Mouse (Mus musculus): ENCODE data around the gene Efr3b.
"Not testable (repeated sequence)": the region's sequence is repeated elsewhere in the genome, so short reads cannot be mapped to it uniquely, and the experiment has no call there.

Gene Efr3b

DNA sequence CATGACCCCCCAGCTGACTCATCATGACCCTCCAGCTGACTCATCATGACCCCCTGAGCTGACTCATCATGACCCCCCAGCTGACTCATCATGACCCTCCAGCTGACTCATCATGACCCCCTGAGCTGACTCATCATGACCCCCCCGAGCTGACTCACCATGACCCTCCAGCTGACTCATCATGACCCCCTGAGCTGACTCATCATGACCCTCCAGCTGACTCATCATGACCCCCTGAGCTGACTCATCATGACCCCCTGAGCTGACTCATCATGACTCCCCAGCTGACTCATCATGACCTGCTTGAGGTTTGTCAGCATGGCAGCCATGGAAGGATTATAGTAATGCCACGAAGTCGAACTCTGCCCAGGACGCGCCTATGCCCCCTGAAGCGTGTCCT, 65.5 kb downstream of the Efr3b start:
- not testable (repeated sequence) for DNase-seq

DNA sequence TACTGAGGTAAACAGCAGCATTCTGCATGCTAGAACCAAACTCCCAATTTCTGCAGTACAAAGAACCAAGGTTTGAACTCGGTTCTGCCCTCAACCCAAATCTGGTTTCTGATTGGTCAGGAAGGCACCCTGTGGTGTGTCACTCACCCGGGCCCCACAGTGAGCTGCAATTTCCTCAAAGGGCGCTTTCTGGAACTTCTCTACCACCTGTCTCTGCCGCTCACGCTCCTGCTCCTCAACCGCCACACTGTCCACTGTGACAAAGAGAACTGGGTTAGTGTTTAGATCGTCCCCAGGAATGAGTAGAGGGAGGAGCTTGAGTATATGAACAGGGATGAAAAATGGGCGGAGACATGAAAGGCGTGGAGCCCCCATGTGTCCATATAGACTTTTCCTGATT, 70.3 kb downstream of the Efr3b start:
- no peak for DNase-seq

DNA sequence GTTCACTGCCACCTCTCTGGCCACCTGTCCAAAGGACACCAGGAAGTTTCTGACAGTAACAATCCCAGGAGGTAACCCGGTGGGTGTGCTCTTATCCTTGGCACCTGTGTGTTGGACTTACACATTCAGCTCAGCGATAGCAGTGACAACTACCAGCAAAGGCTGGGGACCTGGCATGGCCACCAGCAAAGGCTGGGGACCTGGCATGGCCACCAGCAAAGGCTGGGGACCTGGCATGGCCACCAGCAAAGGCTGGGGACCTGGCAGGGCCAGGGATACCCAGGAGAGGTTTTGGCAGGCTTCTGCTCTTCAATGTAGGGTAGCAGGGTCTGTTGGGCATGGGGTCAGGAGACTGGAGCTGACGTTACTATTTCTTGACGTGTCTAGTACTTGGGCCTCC, 71.5 kb downstream of the Efr3b start:
- DNase-seq = no peak

DNA sequence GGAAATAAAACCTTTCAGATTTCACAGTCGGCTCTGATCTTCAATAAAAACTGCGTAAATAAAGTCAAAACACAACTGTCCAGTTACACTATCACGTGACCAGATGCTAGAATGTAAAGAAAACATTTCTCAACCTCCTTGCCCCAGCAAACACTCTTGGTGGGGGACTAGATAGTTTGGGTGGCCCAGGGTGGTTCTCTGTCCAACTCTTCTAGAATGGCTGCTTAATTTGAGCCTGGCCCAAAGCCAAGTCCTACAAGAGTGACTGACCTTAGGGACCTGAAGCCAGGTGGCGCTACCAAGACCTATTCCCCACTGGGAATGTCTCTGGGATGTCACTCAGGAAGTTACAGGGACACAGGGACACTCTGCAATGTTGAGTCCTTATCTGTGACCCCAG, 78.2 kb downstream of the Efr3b start:
- peak in 1 of 2 experiments; percentile 6 for DNase-seq

DNA sequence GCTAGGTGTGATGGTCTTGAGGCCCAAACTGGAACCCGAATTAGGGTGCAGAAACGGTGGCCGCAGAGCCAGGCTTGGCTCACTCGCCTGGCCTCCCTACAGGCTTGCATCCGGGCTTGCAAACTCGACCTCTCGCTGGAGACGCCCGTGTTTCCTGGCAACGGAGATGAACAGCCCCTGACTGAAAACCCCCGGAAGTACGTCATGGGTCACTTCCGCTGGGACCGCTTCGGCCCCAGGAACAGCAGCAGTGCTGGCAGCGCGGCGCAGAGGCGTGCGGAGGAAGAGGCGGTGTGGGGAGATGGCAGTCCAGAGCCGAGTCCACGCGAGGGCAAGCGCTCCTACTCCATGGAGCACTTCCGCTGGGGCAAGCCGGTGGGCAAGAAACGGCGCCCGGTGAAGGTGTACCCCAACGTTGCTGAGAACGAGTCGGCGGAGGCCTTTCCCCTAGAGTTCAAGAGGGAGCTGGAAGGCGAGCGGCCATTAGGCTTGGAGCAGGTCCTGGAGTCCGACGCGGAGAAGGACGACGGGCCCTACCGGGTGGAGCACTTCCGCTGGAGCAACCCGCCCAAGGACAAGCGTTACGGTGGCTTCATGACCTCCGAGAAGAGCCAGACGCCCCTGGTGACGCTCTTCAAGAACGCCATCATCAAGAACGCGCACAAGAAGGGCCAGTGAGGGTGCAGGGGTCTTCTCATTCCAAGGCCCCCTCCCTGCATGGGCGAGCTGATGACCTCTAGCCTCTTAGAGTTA, 78.7 kb downstream of the Efr3b start:
- DNase-seq = peak; percentile 88 to 92

DNA sequence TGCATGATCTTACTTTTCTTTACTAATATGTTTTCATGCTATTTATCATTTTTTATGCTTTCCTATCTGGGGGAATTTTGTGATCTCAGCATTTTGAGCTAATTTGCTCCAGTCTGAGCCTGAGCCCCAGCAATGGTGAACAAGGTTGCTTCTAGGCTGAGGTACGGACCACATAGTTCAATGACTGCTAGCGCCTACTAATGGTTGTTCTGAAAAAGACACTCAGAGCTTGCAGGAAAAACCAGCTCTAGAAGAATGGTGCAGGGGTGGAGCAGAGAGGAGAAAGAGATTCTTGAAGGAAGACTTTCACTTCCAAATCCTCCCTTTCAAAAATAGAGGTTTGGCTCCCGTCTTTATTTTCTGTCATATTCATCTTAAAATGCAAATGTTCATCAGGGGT, 82.4 kb downstream of the Efr3b start:
- DNase-seq = no peak

DNA sequence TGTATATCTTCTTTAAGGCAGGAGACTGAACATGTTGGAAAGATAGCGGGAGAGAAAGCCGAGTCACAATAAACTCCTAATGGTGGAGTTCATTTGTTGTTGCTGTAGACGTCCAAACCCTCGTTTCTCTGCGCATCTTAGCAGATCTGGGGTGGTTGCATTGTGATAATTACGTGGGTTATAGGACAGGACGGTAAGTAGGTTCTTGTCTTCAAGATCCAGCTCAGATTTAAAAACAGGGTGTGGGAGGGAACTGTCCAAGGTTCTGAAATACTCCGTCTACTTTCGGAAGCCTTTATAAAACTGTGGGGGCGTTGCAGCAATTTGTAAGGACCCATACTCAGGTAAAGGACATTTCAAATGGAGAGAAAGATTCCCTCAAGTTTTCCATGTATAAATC, 83.3 kb downstream of the Efr3b start:
- DNase-seq = no peak

DNA sequence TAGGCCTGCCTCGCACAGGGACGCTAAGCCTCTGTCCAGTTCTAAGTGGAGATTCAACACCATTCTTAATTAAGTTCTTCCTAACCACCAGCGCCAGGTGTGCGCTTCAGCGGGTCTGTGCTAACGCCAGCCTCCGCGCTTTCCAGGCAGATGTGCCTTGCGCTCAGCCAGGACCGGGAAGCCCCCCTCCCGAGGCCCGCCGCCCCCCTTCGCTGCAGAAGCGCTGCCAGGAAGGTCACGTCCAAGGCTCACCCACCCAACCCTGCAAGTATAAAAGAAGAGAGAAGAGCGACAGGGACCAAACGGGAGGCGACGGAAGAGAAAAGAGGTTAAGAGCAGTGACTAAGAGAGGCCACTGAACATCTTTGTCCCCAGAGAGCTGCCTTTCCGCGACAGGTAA, 84.1 kb downstream of the Efr3b start, which contains the start of gene Pomc:
Gene Pomc (plus strand): TSS at position 301 of the 400 bp plus-strand sequence.
- DNase-seq = no peak

DNA sequence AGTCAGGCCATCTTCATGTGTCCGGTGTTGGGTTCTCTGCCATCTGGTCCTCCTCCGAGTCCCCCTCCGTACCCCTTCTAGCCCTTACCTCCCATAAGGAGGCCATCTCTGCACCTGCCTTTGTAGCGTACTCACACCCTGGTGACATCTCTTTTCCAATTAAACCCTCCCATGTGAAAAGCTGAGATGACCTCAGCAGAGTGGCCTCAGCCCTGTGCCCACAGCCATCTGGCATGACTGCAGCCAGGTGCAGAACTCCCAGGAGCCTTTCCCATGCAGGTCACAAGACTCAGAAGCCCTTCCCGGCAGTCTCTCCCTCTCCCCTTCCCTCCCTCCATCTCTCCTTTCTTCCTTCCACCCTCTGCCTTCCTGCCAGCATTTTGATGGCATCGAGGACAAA, 91.2 kb downstream of the Efr3b start:
- no peak for DNase-seq

DNA sequence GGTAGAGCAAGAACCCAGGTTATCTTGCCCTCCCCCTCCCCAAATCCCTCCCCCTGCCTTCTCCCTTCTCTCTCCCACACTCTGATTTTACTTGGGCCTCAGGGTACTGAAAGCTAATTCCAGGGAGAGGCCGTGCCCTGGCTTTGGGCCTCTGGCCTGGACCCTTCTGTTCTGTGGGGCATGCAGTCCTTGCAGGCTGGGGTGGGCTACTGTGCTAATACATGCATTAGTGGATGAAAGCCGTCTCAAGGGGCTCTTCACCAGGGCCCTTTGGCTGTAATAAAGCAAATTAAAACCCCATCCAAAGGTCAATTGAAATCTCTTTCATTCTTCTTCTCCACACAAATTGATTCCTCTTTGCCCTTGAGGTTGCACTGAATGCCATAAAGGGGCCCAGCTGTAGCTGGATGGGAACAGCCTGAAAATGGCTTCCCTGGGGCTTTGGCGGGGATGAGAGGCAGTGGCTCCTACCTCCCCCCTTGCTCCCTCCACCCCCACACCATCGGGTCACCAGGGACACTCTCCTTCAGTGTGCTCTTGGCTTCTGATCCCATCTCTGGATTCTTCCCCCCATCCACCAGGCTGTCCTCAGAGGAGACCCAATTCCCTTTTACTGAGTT, 94.2 kb downstream of the Efr3b start:
- no peak for DNase-seq

DNA sequence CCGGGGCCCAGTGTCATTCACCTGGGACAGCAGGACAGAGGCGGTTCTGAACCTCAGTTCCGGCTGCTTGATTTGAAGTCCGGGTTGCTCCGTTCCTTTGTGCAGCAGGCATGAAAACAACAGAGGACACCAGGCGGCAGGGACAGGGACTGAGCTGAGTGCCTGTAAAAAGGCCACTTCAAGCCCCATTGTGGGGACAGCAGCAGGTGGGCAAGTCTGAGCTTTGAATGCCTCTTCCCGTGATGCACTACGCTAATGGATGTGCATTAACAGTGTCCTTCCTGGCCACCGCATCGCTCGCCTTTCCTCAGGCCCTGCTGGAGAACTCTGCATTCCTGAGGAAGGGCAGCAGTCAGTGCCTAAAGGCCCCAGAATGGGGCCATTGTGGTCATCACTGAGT, 96.7 kb downstream of the Efr3b start:
- no peak for DNase-seq

DNA sequence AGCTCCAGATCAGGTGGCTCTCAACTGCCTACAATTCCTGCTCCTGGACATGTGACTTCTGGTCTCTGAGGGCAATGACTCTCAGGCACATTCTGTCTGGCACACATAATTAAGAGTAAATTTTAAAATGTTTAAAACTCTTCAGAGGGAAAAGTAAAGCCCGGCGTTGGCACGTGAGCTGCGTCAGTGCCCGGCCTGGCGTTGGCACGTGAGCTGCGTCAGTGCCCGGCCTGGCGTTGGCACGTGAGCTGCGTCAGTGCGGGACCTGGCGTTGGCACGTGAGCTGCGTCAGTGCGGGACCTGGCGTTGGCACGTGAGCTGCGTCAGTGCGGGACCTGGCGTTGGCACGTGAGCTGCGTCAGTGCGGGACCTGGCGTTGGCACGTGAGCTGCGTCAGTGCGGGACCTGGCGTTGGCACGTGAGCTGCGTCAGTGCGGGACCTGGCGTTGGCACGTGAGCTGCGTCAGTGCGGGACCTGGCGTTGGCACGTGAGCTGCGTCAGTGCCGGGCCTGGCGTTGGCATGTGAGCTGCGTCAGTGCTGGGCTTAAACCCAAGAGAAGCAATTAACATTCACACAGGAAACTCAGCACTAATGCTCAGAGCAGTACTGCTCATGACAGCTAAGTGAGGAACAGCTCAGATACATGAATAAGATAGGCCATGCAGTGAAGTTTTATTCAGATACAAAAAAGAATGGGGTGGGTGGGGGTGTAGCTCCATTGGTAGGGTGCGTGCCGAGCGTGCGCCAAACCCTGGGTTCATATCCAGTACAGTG, 108.4 kb downstream of the Efr3b start:
- DNase-seq = not testable (repeated sequence)

DNA sequence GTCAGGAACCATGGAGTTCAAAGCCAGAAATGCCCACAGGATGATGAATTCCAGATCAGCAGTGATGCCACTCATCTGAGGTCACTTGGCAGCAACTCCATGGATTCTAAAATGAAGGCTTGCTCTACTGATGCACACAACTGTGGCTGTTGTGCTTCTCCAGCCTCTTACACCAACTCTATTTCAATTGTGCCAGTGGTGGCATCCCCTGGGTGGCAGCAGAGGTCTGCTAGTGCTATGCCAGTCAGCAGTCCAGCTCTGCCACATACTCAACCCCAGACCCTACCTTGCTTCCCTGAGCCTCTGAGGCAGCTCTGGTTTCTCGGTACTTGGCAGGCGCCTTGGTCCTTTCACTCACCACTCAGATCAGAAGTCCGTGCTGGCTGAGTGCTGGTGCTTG, 109.9 kb downstream of the Efr3b start:
- peak in 1 of 2 experiments; percentile 29 for DNase-seq

DNA sequence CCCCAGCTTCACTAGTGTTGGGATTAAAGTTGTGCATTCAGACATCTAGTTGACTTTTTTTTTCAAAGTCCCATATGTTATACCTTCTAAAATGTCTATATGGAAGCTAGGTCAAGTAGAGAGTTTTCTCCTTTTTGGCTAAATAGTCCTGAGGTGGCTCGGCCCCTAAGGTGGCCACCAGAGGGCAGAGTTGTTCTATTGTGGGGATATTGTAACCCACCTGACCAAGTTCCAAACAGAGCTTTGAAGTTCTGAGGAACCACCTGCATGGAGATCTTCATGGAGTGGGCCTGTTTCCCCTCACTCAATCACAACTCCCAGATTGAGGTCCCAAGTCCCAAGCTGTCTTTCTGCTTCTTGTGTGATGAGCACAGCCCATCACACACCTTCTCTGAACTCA, 112.6 kb downstream of the Efr3b start:
- DNase-seq = peak; percentile 41 to 70

DNA sequence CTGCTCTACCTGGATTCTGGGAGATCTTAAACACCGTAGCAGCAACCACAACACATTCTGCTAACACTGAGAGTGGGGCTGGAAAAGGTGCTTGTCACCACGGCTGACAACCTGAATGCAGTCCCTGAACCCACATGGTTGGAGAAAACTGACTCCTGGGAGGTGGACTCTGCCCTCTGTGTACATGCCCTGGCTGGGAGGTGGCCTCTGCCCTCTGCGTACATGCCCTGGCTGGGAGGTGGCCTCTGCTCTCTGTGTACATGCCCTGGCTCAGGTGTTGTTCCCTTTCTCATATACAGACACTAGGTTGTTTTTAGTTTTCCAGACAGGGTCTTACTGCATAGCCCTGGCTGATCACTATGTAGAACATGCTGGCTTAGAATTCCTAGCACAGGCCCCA, 119.3 kb downstream of the Efr3b start:
- no peak for DNase-seq

DNA sequence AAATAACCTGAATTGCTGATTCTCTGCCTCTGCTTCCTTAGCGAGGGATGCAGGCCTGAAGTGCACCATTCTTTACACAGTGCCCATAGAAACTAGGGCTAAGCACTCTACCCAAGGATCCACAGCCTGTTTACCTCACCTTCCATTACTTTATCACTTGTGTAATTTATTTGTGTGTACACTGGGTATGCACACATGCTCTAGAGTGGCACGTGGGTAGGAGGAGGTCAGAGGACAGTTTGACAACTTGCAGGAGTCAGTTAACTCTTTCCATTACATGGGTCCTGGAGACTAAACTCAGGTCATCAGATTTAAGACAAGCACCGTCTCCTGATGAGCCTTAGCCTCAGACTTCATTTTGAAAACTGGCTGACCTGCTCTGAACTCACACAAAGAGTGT, 120.1 kb downstream of the Efr3b start:
- DNase-seq = no peak

DNA sequence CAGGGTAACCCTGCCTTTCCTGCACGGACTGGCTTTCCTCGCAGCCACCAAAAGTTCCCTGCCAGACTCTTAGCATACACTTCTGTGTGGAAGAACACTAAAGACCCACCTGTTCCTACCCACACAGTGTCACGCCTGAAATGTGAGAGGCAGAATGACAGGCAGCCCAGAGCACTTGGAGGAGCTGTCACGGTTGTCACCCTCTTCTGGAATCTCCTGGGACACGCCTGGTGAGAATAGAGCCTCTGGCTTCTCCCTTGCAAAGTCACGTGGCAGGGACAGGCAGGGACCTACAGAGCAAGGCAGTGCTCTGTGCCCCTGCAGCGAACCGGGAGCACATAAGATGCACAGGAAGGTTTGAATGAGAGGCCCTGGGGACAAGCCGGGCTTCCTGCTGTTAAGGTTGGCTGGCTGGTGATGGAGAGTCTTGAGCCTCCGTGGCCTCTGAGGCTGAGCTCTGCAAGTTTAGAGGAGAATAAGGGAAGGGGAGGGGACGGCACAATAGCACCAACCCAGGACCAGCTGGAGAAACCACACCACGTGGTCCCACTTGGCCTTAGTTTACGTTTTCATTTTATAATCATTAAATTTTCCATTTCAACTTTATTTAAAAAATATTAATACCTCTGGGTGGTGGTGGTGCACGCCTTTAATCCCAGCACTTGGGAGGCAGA, 120.9 kb downstream of the Efr3b start:
- no peak for DNase-seq

DNA sequence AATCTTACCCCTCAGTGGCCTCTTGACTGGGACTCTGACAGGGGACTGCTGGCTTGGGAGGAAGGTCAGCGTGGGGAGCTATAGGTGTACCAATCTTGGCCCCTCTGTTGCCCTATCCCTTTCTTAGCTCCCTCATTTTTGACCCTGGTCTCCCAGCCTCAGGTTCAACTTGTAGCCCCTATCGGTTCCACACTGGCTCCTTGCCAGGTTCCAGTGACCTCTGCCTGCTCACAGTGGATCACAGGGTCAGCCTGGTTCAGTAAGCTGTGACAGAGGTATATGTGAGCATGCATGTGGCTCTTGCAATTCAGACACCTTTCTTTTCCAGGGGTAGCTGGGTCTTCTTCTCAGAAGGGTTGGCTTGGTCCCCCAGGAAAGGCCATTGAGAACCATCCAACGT, 122.9 kb downstream of the Efr3b start:
- DNase-seq = no peak

All from lung, postnatal 4 days (tissue).